In genomic region chr4:126287302-126287995, GRCm38 (mm10) we compare ENCODE assay signal across 8 mouse cellular contexts. TPM values are rescaled to one million over a fixed set of nuclear protein-coding genes. Genes with fewer than 3 reads are reported as not detected.
A peak's percentile ranks its signal among the peaks of the same experiment; 100 is the strongest.
DNase-seq lines count a peak whose midpoint lies in the region; ATAC-seq lines count a peak whose summit lies in the region.

No protein-coding gene starts in this region.

- no peak overlapping the region; the same call in 1 of the 2 replicates for H3K9ac ChIP-seq in hindbrain, embryonic 12.5 days
- H3K9ac ChIP-seq in hindbrain, embryonic 16.5 days (ENCODE audit: low read depth, low read length), result no peak overlapping the region
- no peak overlapping the region for H3K9ac ChIP-seq in neural tube, embryonic 15.5 days (replicated peaks)

- peaks cover 63% of the 10 kb centered on the region for H3K27me3 ChIP-seq in hindbrain, embryonic 12.5 days
- H3K27me3 ChIP-seq in hindbrain, embryonic 16.5 days (replicated peaks; ENCODE audit: control insufficient read depth, insufficient read depth, low read length), result peaks cover 28% of the 10 kb centered on the region
- H3K27me3 ChIP-seq in neural tube, embryonic 15.5 days (replicated peaks), result peaks cover 62% of the 10 kb centered on the region

- DNase-seq in embryo, embryonic 10.5 days (ENCODE audit: low spot score), result peak; percentile 26
- DNase-seq in embryo, embryonic 9.5 days (ENCODE audit: extremely low spot score), result no peak
- DNase-seq in lung, postnatal 10 days, result peak; percentile 44
- DNase-seq in lung, adult 18-20 months, result no peak
- no peak for DNase-seq in frontal cortex, adult 2 months (ENCODE audit: extremely low spot score in 1 of 2, low spot score in 1 of 2)

- H3K4me1 ChIP-seq in hindbrain, embryonic 12.5 days, result peaks cover 26% of the 10 kb centered on the region
- peaks cover 4% of the 10 kb centered on the region; the same call in 1 of the 2 replicates for H3K4me1 ChIP-seq in hindbrain, embryonic 16.5 days (ENCODE audit: control insufficient read depth, insufficient read depth, low read depth, low read length)
- peaks cover 13% of the 10 kb centered on the region for H3K4me1 ChIP-seq in neural tube, embryonic 15.5 days

- no peaks in the 10 kb centered on the region for H3K36me3 ChIP-seq in hindbrain, embryonic 12.5 days
- no peaks in the 10 kb centered on the region for H3K36me3 ChIP-seq in hindbrain, embryonic 16.5 days (ENCODE audit: control insufficient read depth, insufficient read depth, low read length)
- no peaks in the 10 kb centered on the region for H3K36me3 ChIP-seq in neural tube, embryonic 15.5 days

- H3K9me3 ChIP-seq in hindbrain, embryonic 12.5 days (replicated peaks), result no peaks in the 10 kb centered on the region; the same call in 1 of the 2 replicates
- peaks cover 4% of the 10 kb centered on the region; the same call in 1 of the 2 replicates for H3K9me3 ChIP-seq in hindbrain, embryonic 16.5 days (ENCODE audit: control insufficient read depth, low read length)
- H3K9me3 ChIP-seq in neural tube, embryonic 15.5 days (replicated peaks), result no peaks in the 10 kb centered on the region

- ATAC-seq in hindbrain, embryonic 12.5 days (ENCODE audit: low FRiP score), result no peak
- ATAC-seq in hindbrain, embryonic 16.5 days, result no peak
- ATAC-seq in neural tube, embryonic 15.5 days (ENCODE audit: low FRiP score), result no peak

- peak overlapping the region; percentile 55 for H3K4me2 ChIP-seq in hindbrain, embryonic 12.5 days (replicated peaks)
- no peak overlapping the region for H3K4me2 ChIP-seq in hindbrain, embryonic 16.5 days (ENCODE audit: low read length)
- H3K4me2 ChIP-seq in neural tube, embryonic 15.5 days, result peak overlapping the region; percentile 16

- H3K4me3 ChIP-seq in hindbrain, embryonic 12.5 days, result peak overlapping the region; percentile 40
- no peak overlapping the region for H3K4me3 ChIP-seq in hindbrain, embryonic 16.5 days (ENCODE audit: low read length)
- peak overlapping the region; percentile 32; the same call in 1 of the 2 replicates for H3K4me3 ChIP-seq in neural tube, embryonic 15.5 days (replicated peaks)

- no peak overlapping the region for H3K27ac ChIP-seq in hindbrain, embryonic 12.5 days
- no peak overlapping the region for H3K27ac ChIP-seq in hindbrain, embryonic 16.5 days (ENCODE audit: low read depth, low read length)
- no peak overlapping the region for H3K27ac ChIP-seq in neural tube, embryonic 15.5 days (replicated peaks)

- 25% methylated on average over 11 of the region's 11 CpGs for WGBS in hindbrain, embryonic 12.5 days
- WGBS in hindbrain, embryonic 16.5 days, result 33% methylated on average over 11 of the region's 11 CpGs
- WGBS in neural tube, embryonic 15.5 days, result 35% methylated on average over 11 of the region's 11 CpGs

RNA-seq across cellular contexts. Expression of gene Col8a2, which starts 0.9 kb away (rescaled TPM):
- 50.1 and 56.7 TPM in 2 replicates for polyA plus RNA-seq in hindbrain, embryonic 12.5 days (2016; fragmentation: Nextera tagmentation; extraction: Ambion mirVana)
- 5.8 and 6.8 TPM in 2 replicates for polyA plus RNA-seq in hindbrain, embryonic 16.5 days (2015; fragmentation: Nextera tagmentation; extraction: Ambion mirVana)
- polyA plus RNA-seq in neural tube, embryonic 15.5 days (2015; fragmentation: Nextera tagmentation; extraction: Ambion mirVana), result 7.4 and 9.8 TPM in 2 replicates
- 0.38 and 0.50 TPM in 2 replicates for polyA plus RNA-seq in frontal cortex, adult 2 months (2012; rRNA removed)

RNA-seq across cellular contexts. Expression of gene Trappc3, which starts 25.3 kb away (rescaled TPM):
- polyA plus RNA-seq in hindbrain, embryonic 12.5 days (2016; fragmentation: Nextera tagmentation; extraction: Ambion mirVana), result 109 and 113 TPM in 2 replicates
- polyA plus RNA-seq in hindbrain, embryonic 16.5 days (2015; fragmentation: Nextera tagmentation; extraction: Ambion mirVana), result 179 and 199 TPM in 2 replicates
- 175 and 188 TPM in 2 replicates for polyA plus RNA-seq in neural tube, embryonic 15.5 days (2015; fragmentation: Nextera tagmentation; extraction: Ambion mirVana)
- polyA plus RNA-seq in frontal cortex, adult 2 months (2012; rRNA removed), result 110 and 111 TPM in 2 replicates

RNA-seq across cellular contexts. Expression of gene Map7d1, which starts 31.3 kb away (rescaled TPM):
- 143 and 150 TPM in 2 replicates for polyA plus RNA-seq in hindbrain, embryonic 12.5 days (2016; fragmentation: Nextera tagmentation; extraction: Ambion mirVana)
- 59.8 and 71.7 TPM in 2 replicates for polyA plus RNA-seq in hindbrain, embryonic 16.5 days (2015; fragmentation: Nextera tagmentation; extraction: Ambion mirVana)
- 65.4 and 79.7 TPM in 2 replicates for polyA plus RNA-seq in neural tube, embryonic 15.5 days (2015; fragmentation: Nextera tagmentation; extraction: Ambion mirVana)
- polyA plus RNA-seq in frontal cortex, adult 2 months (2012; rRNA removed), result 201 and 206 TPM in 2 replicates

RNA-seq across cellular contexts. Expression of gene Adprhl2, which starts 34.1 kb away (rescaled TPM):
- polyA plus RNA-seq in hindbrain, embryonic 12.5 days (2016; fragmentation: Nextera tagmentation; extraction: Ambion mirVana), result 65.2 and 74.3 TPM in 2 replicates
- polyA plus RNA-seq in hindbrain, embryonic 16.5 days (2015; fragmentation: Nextera tagmentation; extraction: Ambion mirVana), result 83.1 and 84.1 TPM in 2 replicates
- 75.5 and 79.8 TPM in 2 replicates for polyA plus RNA-seq in neural tube, embryonic 15.5 days (2015; fragmentation: Nextera tagmentation; extraction: Ambion mirVana)
- polyA plus RNA-seq in frontal cortex, adult 2 months (2012; rRNA removed), result 41.7 and 41.8 TPM in 2 replicates

RNA-seq across cellular contexts. Expression of gene Tekt2, which starts 38.0 kb away (rescaled TPM):
- 6.3 and 6.7 TPM in 2 replicates for polyA plus RNA-seq in hindbrain, embryonic 12.5 days (2016; fragmentation: Nextera tagmentation; extraction: Ambion mirVana)
- 11.8 and 13.5 TPM in 2 replicates for polyA plus RNA-seq in hindbrain, embryonic 16.5 days (2015; fragmentation: Nextera tagmentation; extraction: Ambion mirVana)
- polyA plus RNA-seq in neural tube, embryonic 15.5 days (2015; fragmentation: Nextera tagmentation; extraction: Ambion mirVana), result 8.3 and 9.2 TPM in 2 replicates
- polyA plus RNA-seq in frontal cortex, adult 2 months (2012; rRNA removed), result 5.5 and 6.7 TPM in 2 replicates

Comparison
In these comparisons a context has a peak if more than half of its experiments do, and no peak if none do; other contexts are left out.
1. DNase-seq: peak in embryo, embryonic 10.5 days (single experiment) and lung, postnatal 10 days (single experiment); none in embryo, embryonic 9.5 days (single experiment), lung, adult 18-20 months (0 of 2) and frontal cortex, adult 2 months (0 of 2).